Mouse (Mus musculus) intestine, postnatal 0 days (tissue): Measurements from ENCODE around the gene Raf1. TPM values are rescaled to one million over a fixed set of nuclear protein-coding genes. Genes with fewer than 3 reads are reported as not detected.
"Not testable (repeated sequence)": the region's sequence is repeated elsewhere in the genome, so short reads cannot be mapped to it uniquely, and the experiment has no call there.

Source experiments
- ATAC-seq: fragments of 200-750 bp; cut with Nextera tagmentation; 2 replicates; pipeline ENCODE4 v1.8.0; 2017; ENCODE audit warnings: mild to moderate bottlenecking, moderate TSS enrichment, moderate library complexity
- H3K27ac ChIP-seq: fragments of 300-500 bp; sonication (generic); 2 replicates; pipeline ENCODE4 v1.5.1; 2014; ENCODE audit warnings: mild to moderate bottlenecking, low read depth, low read length, moderate library complexity
- H3K27me3 ChIP-seq: fragments of 300-500 bp; sonication (generic); replicated peaks from 2 replicates; pipeline ENCODE4 v1.6.1; 2014; ENCODE audit warnings: low read length, mixed read lengths; ENCODE audit not compliant: control insufficient read depth, insufficient read depth
- H3K36me3 ChIP-seq: fragments of 300-500 bp; sonication (generic); 2 replicates; pipeline ENCODE4 v1.6.1; 2014; ENCODE audit warnings: mild to moderate bottlenecking, moderate library complexity; ENCODE audit not compliant: control insufficient read depth, insufficient read depth
- H3K4me1 ChIP-seq: fragments of 300-500 bp; sonication (generic); replicated peaks from 2 replicates; pipeline ENCODE4 v1.6.1; 2014; ENCODE audit warnings: antibody characterized with exemption, low read length, mixed read lengths; ENCODE audit not compliant: control insufficient read depth, insufficient read depth
- H3K4me2 ChIP-seq: fragments of 300-500 bp; sonication (generic); replicated peaks from 2 replicates; pipeline ENCODE4 v1.6.1; 2014; ENCODE audit warnings: low read depth, mild to moderate bottlenecking, moderate library complexity
- H3K4me3 ChIP-seq: fragments of 300-500 bp; sonication (generic); 2 replicates; pipeline ENCODE4 v1.5.1; 2014; ENCODE audit warnings: low read depth, low read length
- H3K9ac ChIP-seq: fragments of 300-500 bp; sonication (generic); 2 replicates; pipeline ENCODE4 v1.6.1; 2014; ENCODE audit warnings: mild to moderate bottlenecking, low read depth, low read length
- H3K9me3 ChIP-seq: fragments of 300-500 bp; sonication (generic); 2 replicates; pipeline ENCODE4 v1.6.1; 2016; ENCODE audit warnings: mixed run types; ENCODE audit not compliant: control insufficient read depth
- CTCF ChIP-seq: sonication (generic); IDR thresholded peaks from 2 replicates; pipeline ENCODE4 v1.5.1; 2016; ENCODE audit warnings: low read depth, mild to moderate bottlenecking, control low read depth, antibody characterized with exemption, moderate library complexity
- WGBS: fragments of 180-500 bp; shearing (Covaris S2); extraction: QIAGEN DNeasy Blood & Tissue Kit; methylation state at CpG from one replicate; pipeline ENCODE4 v1.1.7; 2014; 5-methylcytosine and 5-hydroxymethylcytosine counted together
- polyA plus RNA-seq: library from polyadenylated mRNA; unstranded; fragments of >200 nt; fragmentation: Nextera tagmentation; extraction: Ambion mirVana; gene quantifications from 2 replicates; pipeline ENCODE4 v1.2.1, GENCODE M21; 2015

Gene Raf1
- polyA plus RNA-seq, 1 experiment from 2014 or later = 66.4 TPM

GRCm38 (mm10) chr6:115651719-115652118, 24.7 kb downstream of the Raf1 start:
- ATAC-seq = no peak
- Histone ChIP-seq H3K4me2 (no peak overlapping the region), H3K4me1 (peaks cover 9% of the 10 kb centered on the region), H3K36me3 (no peaks in the 10 kb centered on the region), H3K9ac (no peak overlapping the region), H3K27me3 (no peaks in the 10 kb centered on the region), H3K9me3 (no peaks in the 10 kb centered on the region), H3K27ac (no peak overlapping the region), H3K4me3 (no peak overlapping the region)
- TF ChIP-seq CTCF = no peak

GRCm38 (mm10) chr6:115650476-115651427, 25.7 kb downstream of the Raf1 start:
- H3K4me3 ChIP-seq = no peak overlapping the region
- no peak overlapping the region; the same call in 1 of the 2 replicates for H3K4me2 ChIP-seq
- H3K27me3 ChIP-seq = no peaks in the 10 kb centered on the region
- TF ChIP-seq CTCF = no peak
- 23% methylated on average over 5 of the region's 5 CpGs for WGBS
- peaks cover 9% of the 10 kb centered on the region for H3K4me1 ChIP-seq
- H3K9ac ChIP-seq = no peak overlapping the region
- peak overlapping the region; percentile 81 for H3K27ac ChIP-seq
- no peaks in the 10 kb centered on the region for H3K9me3 ChIP-seq
- H3K36me3 ChIP-seq = no peaks in the 10 kb centered on the region
- peak; percentile 72 for ATAC-seq

GRCm38 (mm10) chr6:115649792-115650365, 26.6 kb downstream of the Raf1 start:
- Histone ChIP-seq H3K4me1 (peaks cover 9% of the 10 kb centered on the region), H3K9me3 (no peaks in the 10 kb centered on the region), H3K36me3 (no peaks in the 10 kb centered on the region), H3K4me2 (peak overlapping the region; percentile 6; the same call in 1 of the 2 replicates), H3K27me3 (no peaks in the 10 kb centered on the region), H3K27ac (peak overlapping the region; percentile 81), H3K9ac (no peak overlapping the region), H3K4me3 (no peak overlapping the region)
- 9% methylated on average over 1 of the region's 1 CpGs for WGBS
- no peak for TF ChIP-seq CTCF
- ATAC-seq = peak; percentile 26; the same call in 1 of the 2 replicates

- no peak overlapping the region for H3K9ac ChIP-seq
- no peak overlapping the region for H3K4me3 ChIP-seq
- H3K4me2 ChIP-seq = no peak overlapping the region
- no peaks in the 10 kb centered on the region for H3K27me3 ChIP-seq
- 69% methylated on average over 1 of the region's 1 CpGs for WGBS
- no peaks in the 10 kb centered on the region for H3K4me1 ChIP-seq
- H3K36me3 ChIP-seq = peaks cover 19% of the 10 kb centered on the region
- TF ChIP-seq CTCF = no peak
- no peak overlapping the region for H3K27ac ChIP-seq
- no peak for ATAC-seq
- no peaks in the 10 kb centered on the region for H3K9me3 ChIP-seq
Observed at GRCm38 (mm10) chr6:115643315-115643714, 33.1 kb downstream of the Raf1 start.

GRCm38 (mm10) chr6:115638188-115638587, 38.2 kb downstream of the Raf1 start:
- not testable (repeated sequence) for H3K4me2 ChIP-seq, H3K9ac ChIP-seq, H3K27ac ChIP-seq, ATAC-seq, H3K9me3 ChIP-seq, H3K4me1 ChIP-seq, H3K4me3 ChIP-seq, H3K27me3 ChIP-seq
- WGBS = 95% methylated on average over 7 of the region's 7 CpGs
- peaks cover 53% of the 10 kb centered on the region for H3K36me3 ChIP-seq

GRCm38 (mm10) chr6:115634015-115634414, 42.4 kb downstream of the Raf1 start:
- Histone ChIP-seq H3K27me3 (no peaks in the 10 kb centered on the region), H3K9ac (no peak overlapping the region), H3K36me3 (peaks cover 70% of the 10 kb centered on the region), H3K4me1 (no peaks in the 10 kb centered on the region), H3K9me3 (no peaks in the 10 kb centered on the region), H3K4me3 (no peak overlapping the region), H3K4me2 (no peak overlapping the region), H3K27ac (peak overlapping the region; percentile 35; the same call in 1 of the 2 replicates)
- 41% methylated on average over 2 of the region's 2 CpGs for WGBS
- peak; percentile 69; the same call in 1 of the 2 replicates for ATAC-seq
- TF ChIP-seq CTCF = no peak
